Mouse (Mus musculus) CD4-positive naive resting alpha-beta T cell, adult 57 days (primary cell): Measurements from ENCODE around the gene Prl2a1. TPM values are rescaled to one million over a fixed set of nuclear protein-coding genes. Genes with fewer than 3 reads are reported as not detected.

Source experiments
- total RNA-seq: library from RNA; stranded (reverse); gene quantifications from one replicate; pipeline ENCODE4 v1.2.4, GENCODE M21; 2023

The Prl2a1 gene
- not detected for total RNA-seq

DNA sequence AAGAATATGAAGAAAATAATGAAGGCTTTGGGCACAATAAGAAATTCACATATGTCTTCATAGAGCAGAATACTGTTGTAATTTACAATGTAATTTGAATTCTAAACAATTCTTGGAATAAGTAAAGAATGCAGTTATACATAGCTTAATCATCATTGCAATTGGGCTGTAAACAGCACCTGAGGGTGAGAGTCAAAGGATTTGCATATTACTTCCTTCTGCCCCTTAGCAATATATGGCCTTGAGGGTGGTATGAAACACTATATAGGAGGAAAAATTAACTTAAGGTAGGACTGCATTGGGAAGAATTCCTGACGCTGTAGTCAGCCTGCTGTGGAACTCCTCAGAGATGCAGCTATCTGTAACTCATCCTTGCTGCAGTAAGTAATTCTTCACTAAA is at the start of gene Prl2a1:
TSS of gene Prl2a1 (plus strand) at position 301 of the 400 bp plus-strand sequence.

DNA sequence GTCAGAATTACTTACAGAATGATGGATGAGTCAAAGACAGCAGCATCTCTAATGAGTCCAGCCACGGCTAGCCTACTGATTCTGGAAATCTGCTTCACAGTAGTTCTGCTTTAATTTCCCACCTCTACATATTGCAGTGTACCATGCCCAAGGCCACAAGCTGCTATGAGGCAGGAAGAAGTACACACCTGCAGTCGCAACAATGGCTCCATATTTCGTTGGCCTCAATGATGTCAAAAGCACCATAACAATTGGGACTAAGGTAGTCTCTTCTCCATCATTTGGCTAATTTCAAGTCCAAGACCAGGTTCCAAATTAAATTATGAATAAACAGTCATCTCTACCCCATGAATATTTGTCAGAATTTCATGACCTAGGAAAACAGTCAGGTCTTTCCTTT is 20.8 kb upstream of the Prl2a1 start, which contains the start of gene Prl7c1:
TSS of gene Prl7c1 (minus strand) at position 101 of the 400 bp plus-strand sequence.

DNA sequence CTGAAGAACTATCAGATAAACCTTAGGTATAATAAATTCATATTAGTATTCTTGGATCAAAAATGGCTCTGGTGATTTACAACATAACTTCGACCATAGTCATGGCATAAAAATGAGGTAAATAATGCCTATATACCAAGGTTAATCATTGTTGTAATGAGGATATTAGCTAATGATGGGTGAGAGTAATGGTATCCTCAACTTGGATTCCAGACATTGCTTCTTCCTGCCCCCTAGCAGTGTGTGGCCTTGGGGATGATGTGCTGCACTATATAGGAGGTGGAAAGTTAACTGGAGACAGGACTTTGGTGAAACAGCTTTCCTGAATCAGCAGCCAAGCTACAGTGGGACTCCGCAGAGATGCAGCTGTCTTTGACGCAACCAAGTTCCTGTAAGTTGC is 47.6 kb downstream of the Prl2a1 start, which contains the start of gene Prl2c1:
TSS of gene Prl2c1 (plus strand) at position 301 of the 400 bp plus-strand sequence.

Other genes starting within 250 kb of the Prl2a1 start
- gene Prl8a9, start 237.0 kb upstream of the Prl2a1 start, total RNA-seq, result not detected
- not detected for gene Prl8a1, start 219.5 kb upstream of the Prl2a1 start, total RNA-seq
- gene Prl7b1, start 191.1 kb upstream of the Prl2a1 start, total RNA-seq, result not detected
- not detected for gene Prl7a1, start 159.2 kb upstream of the Prl2a1 start, total RNA-seq
- gene Prl7a2, start 133.6 kb upstream of the Prl2a1 start, total RNA-seq, result not detected
- not detected for gene Prl7d1, start 84.9 kb upstream of the Prl2a1 start, total RNA-seq
- gene Prl7c1, start 20.9 kb upstream of the Prl2a1 start, total RNA-seq, result not detected
- not detected for gene Prl2c1, start 47.7 kb downstream of the Prl2a1 start, total RNA-seq
- gene Prl4a1, start 214.6 kb downstream of the Prl2a1 start, total RNA-seq, result not detected